Mouse (Mus musculus): Measurements from ENCODE around the gene Ms4a10.
A peak's percentile ranks its signal among the peaks of the same experiment; 100 is the strongest.

The Ms4a10 gene

DNA sequence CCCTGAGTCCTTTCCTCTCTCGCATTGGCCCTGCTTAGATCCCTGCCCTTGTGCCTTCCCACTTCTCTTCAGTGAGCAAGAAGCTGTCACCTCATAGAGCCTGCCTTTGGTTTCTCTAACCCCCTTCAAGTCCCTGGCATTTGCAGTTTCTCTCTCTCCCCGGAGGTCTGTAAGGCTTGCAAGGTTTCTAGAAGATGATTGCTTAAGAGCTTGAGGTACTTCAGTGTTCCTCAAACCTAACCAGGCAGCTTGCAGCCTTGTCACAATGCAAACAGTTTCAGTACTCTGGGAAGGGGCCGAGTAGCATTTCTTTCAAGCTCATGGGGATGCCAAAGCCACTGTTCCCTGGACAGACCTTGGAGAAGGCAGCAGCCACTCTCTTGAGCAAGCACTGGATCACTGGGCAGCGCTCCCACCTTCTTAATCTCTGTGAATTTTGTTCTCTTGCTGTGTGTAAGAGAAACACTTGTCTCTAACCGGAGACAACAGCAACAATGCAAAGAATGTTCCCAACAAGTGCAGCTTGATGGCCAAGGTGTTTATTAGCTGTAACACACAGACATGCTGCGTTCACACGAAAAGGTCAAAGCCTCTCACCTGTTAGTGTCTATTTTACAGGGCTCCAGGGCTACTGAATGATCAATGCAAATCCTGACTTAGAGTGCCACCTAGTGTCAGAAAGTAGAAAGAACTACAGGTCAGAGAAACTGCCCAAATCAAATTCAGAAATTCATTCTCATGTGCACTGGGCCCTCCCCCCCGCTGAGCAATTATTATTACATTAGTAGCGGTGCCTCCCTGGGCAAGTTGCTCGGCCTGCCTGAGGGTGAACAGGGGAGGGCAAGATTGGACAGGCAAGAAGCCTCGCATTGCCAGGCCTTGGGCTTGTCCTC, 15.1 kb downstream of the Ms4a10 start:
- DNase-seq (ENCODE audit: low read depth, low spot score): peak; percentile 86

- DNase-seq (ENCODE audit: low read depth, low spot score): no peak
Observed at GRCm38 (mm10) chr19:10952021-10952939, 22.2 kb downstream of the Ms4a10 start.

DNA sequence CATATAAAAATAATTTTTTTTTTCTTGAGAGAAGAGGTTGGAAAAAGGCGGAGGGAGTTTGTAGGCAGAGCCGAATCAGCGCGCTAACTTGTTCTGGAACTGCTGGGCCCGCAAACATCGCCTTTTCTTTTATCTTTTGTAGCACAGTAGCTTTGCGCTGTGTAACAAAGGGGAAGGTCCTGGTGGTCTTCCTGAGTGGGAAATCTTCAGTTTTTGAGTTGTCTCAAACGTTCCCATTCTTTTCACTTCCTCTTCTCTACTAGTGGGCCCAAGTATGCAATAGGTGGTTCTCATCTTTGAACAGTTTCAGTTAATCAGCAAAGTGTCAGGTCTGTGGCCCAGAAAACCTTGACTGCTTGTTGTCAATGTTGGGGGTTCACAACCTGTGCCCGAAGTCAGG, 24.9 kb downstream of the Ms4a10 start:
- no peak for DNase-seq (ENCODE audit: low read depth, low spot score)

GRCm38 (mm10) chr19:10949112-10949511, 25.4 kb downstream of the Ms4a10 start, which contains the start of gene Ccdc86:
Ccdc86 (minus strand) TSS chr19:10949266.
- peak; percentile 99 for DNase-seq (ENCODE audit: low read depth, low spot score)

- peak; percentile 39 for DNase-seq (ENCODE audit: low read depth, low spot score)
Observed at GRCm38 (mm10) chr19:10948416-10948815, 26.1 kb downstream of the Ms4a10 start.

DNA sequence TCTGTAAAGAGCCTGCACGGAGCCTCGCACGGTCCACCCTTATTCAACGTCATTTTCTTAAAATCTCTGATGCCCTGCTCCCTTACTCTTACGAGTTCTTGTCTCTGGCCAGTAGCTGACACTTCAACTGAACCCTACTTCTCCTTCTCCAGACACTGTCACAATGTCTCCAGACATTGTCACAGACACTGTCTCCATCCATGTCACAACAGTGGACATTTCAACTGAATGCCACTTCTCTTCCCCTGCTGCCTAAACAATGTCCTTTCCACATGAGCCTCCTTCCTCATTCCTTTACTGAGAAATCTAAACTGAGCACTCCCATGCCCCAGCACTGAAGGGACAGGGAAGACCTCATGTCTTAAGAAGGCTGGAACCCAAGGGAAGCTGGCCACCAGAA, 27.3 kb downstream of the Ms4a10 start:
- DNase-seq (ENCODE audit: low read depth, low spot score): no peak

DNA sequence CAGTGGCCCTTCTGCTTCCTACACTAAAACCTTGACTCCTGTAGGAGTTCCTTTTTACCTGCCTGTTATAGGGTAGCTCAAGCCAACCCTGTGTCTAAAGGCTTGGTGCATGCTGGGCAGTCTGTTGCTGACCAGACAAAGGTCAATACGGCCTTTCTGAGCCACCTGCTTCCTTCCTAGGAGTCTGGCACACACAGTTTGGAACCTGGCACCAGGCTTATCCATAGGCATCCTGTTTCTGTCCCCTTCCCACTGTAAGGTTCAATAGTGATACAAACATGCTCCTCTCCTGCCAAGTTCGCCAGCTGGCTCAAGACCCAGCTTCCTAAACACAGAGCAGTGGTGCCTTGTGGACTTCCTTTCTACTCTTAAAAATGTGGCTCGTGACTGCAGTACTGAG, 28.0 kb downstream of the Ms4a10 start:
- DNase-seq (ENCODE audit: low read depth, low spot score): no peak

GRCm38 (mm10) chr19:10943955-10944354, 30.5 kb downstream of the Ms4a10 start:
- DNase-seq (ENCODE audit: low read depth, low spot score): no peak

- no peak for DNase-seq (ENCODE audit: low read depth, low spot score)
Observed at GRCm38 (mm10) chr19:10940801-10941457, 33.5 kb downstream of the Ms4a10 start.

DNA sequence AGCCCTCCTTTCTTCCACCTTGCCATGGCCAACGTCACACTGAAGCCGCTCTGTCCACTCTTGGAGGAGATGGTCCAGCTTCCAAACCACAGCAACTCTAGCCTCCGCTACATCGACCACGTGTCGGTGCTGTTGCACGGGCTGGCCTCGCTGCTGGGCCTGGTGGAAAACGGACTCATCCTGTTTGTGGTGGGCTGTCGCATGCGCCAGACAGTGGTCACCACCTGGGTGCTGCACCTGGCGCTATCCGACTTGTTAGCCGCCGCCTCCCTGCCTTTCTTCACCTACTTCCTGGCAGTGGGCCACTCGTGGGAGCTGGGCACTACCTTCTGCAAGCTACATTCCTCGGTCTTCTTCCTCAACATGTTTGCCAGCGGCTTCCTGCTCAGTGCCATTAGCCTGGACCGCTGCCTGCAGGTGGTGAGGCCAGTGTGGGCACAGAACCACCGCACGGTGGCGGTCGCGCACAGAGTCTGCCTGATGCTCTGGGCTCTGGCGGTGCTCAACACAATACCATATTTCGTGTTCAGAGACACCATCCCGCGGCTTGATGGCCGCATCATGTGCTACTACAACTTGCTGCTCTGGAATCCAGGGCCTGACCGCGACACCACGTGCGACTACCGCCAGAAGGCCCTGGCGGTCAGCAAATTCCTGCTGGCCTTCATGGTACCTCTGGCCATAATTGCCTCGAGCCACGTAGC, 34.2 kb downstream of the Ms4a10 start:
- DNase-seq (ENCODE audit: low read depth, low spot score): peak; percentile 82

- DNase-seq (ENCODE audit: low read depth, low spot score): no peak
Observed at GRCm38 (mm10) chr19:10938771-10939170, 35.7 kb downstream of the Ms4a10 start.

- DNase-seq (ENCODE audit: low read depth, low spot score): no peak
Observed at GRCm38 (mm10) chr19:10937110-10937563, 37.3 kb downstream of the Ms4a10 start, which contains the start of gene Ptgdr2. Ptgdr2 (plus strand) TSS chr19:10937160.

DNA sequence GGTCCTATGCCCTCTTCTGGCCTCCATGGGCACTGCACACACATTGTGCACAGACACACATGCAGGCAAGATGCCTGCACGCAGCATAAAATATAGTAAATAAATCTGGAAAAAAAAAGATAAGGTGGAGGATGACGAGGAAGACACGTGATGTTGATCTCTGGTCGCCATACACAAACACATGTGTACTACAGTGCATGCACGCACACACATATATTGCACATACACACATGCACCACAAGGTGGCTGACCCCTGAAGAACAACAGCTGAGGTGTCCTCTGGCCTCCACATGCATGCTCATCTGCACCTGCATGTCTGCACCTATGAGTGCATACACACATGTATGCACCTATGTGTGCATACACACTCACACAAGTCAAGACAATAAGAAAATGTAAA, 38.4 kb downstream of the Ms4a10 start:
- DNase-seq (ENCODE audit: low read depth, low spot score): no peak

DNA sequence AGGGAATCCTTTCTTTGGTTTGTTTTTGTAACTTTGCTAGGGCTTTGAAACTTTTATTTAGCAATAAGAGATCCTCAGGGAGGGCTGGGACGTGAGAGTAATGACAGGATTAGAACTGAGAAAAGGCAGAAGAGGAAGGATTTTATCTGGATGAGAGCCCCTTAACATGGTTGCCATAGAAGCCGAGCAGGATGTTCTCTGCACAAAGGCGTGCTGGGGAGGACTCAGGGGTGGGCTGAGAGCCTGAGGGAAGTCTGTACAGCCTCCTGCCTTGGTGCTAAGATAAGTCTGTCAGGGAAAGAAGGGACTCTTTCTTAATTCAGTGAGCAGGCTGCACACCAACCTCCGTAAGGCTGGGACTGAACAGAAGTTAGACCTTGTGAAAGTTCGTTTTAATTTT, 39.4 kb downstream of the Ms4a10 start:
- DNase-seq (ENCODE audit: low read depth, low spot score): no peak

DNA sequence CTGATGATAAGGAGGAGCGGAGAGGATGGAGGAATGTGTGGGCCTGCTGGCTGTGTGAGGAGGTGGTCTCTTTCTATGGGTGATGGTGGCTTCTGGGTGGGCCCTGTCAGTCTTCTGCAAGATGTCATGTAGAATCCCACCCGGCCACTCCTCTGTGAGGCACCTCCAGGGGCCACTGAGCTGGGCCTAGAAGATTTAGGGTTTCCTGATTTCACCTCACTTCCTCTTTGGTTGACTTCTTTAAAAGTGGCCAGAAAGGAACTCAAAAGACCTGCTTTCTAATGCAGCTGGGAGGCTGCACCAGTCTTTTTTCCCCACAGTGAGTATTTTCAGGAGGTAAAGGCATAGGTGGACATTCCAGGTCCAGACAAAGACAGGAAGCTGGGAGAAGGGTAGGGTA, 43.8 kb downstream of the Ms4a10 start:
- no peak for DNase-seq (ENCODE audit: low read depth, low spot score)

DNA sequence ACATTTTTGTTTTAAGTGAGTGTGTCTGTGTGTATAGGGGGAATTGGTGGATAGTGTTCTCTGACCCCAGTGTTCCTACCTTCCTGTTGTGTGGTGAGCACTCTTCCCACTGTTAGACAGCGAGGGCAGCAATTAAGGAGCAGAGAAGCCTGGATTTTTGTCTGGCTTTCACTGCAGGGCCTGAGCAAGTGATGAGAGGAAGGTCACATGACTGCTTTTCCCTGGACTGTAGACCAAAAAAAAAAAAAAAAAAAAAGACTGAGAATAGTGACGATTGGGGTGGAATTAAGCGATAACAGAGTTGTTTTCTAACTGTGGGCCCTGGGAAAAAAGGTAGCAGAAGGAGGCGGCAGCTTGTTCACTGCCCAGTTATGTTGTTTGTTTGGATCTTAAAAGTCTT, 47.8 kb downstream of the Ms4a10 start:
- DNase-seq (ENCODE audit: low read depth, low spot score): no peak

GRCm38 (mm10) chr19:10926123-10926621, 48.3 kb downstream of the Ms4a10 start:
- no peak for DNase-seq (ENCODE audit: low read depth, low spot score)

DNA sequence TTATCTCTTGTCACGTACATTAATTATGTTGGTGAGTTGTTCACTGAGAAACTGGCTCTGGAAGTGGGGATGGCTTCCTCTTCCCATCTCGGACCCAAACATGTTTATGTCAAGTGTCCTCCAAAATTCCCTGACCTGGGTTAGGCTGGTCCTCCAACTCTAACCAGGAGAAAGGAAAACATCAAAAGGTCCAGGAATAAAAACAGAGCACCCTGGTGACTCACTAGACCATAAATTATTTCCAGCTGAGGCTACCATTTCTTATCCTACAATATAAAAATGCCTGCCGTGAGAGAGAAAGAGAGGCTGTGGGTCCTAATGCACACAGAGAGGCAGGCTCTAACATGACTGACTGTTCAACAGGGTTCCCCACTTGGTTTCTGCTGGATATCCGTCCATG, 50.2 kb downstream of the Ms4a10 start:
- DNase-seq (ENCODE audit: low read depth, low spot score): no peak

DNA sequence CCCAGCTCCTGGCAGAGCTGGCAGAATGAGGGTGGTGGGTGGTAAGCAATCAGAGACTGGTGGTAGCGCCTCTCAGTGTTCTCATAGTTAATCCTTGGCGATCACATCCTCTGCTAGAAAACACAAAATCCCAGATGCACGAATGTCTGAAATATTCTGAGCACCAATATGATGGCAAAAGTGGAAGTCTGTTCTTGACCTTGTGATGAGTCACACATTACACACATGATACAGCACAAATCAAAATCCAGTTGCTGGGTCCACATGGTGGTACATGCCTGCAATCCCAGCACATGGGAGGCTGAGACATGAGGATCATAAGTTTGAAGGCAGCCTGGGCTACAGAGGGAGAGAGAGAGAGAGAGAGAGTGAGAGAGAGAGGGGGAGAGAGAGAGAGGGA, 53.4 kb downstream of the Ms4a10 start:
- no peak for DNase-seq (ENCODE audit: low read depth, low spot score)

DNA sequence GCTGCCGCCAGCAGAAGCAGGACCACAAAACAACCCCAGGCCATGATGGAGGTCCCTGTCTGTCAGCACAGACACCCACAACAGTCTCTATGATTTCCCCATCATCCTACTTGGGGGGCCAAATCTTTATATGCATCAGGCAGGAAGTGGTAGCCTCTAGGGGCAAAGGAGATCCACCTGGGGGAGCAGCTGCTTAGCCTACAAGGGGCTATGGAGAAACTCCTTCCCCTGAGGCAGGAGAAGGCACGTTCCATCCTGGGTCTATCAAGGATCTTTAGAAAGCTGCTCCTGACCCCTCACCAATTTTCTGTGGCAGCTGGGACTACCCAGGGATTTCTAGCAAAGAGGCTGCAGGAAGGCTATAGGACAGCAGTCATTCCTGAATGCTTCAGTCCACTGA, 53.9 kb downstream of the Ms4a10 start, which contains the start of gene Zp1:
TSS of gene Zp1 (minus strand) at position 101 of the 400 bp plus-strand sequence.
- DNase-seq (ENCODE audit: low read depth, low spot score): no peak

All from CD4-positive, CD25-positive, alpha-beta regulatory T cell, adult 2 months (primary cell).